Mouse (Mus musculus) lung, postnatal 0 days (tissue): ENCODE measurements around the gene Wnt11.
A peak's percentile ranks its signal among the peaks of the same experiment; 100 is the strongest.

Source experiments
- CTCF ChIP-seq: IDR thresholded peaks from 2 replicates; pipeline ENCODE4 v1.5.1; 2016; ENCODE audit warnings: antibody characterized with exemption, mild to moderate bottlenecking
- EP300 ChIP-seq: IDR thresholded peaks from 2 replicates; pipeline ENCODE4 v1.6.1; 2016; ENCODE audit warnings: antibody characterized with exemption, mild to moderate bottlenecking, control low read depth

DNA sequence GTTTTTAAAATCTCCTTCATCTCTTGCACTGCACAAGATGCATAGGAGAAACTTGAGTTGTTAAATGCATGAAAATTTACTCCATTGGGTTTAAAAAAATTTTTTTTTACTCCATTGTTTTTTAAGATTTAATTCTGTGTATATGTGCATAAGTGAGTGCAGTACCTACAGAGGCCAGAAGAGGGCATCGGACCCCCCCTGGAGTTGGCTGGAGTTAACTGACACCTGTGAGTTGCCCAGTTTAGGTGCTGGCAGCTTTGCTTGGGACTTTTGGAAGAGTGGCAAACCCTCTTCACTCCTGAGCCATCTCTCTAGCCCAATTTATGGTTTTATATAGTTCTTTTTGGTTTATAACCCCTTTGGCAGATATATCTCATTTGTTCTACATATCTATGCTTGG is 66.2 kb downstream of the Wnt11 start:
- TF ChIP-seq CTCF (peak; percentile 56), EP300 (no peak)
